Mouse (Mus musculus): Measurements from ENCODE around the gene Vrk2.

DNA sequence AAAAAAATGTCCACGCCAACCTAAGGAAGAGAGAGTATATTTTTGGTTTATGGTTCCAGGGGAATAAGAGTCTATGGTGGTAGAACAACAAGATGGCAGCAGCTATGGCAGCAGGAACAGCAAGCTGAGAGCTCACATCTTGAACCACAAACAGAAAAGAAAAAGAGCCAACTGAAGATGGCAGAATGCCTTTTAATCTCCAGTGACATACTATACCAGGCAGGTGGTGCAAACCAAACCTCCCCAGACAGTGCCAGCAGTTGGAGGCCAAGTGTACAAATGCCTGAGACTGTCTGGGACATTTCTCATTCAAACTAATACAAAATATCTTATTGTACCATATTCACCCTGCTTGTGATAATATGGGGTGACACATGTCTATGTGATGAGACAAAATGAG, 2.4 kb upstream of the Vrk2 start:
- no peak for TF ChIP-seq CTCF (conservative IDR thresholded peaks at IDR 0.05; ENCODE audit: low read length)
- no peak for TF ChIP-seq NANOG (IDR thresholded peaks at IDR 0.05; ENCODE audit: borderline replicate concordance, low read length)
- no peak for TF ChIP-seq POU5F1 (IDR thresholded peaks at IDR 0.05; ENCODE audit: borderline replicate concordance, low read length)

Measured in E14TG2a.4 (cell line).